Mouse (Mus musculus): ENCODE data around the gene Mdga1. TPM values are rescaled to one million over a fixed set of nuclear protein-coding genes. Genes with fewer than 3 reads are reported as not detected.

Gene Mdga1
- polyA plus RNA-seq, 1 experiment from 2014 or later: 10.6 TPM

- ATAC-seq (ENCODE audit: low read depth): no peak
- 46% methylated on average over 6 of the region's 6 CpGs for WGBS
- H3K27ac ChIP-seq (ENCODE audit: low read depth, low read length): no peak overlapping the region
These were observed 169.8 kb downstream of the Mdga1 start for GRCm38 (mm10) chr17:29800096-29800455.

GRCm38 (mm10) chr17:29799398-29800095, 170.3 kb downstream of the Mdga1 start:
- Histone ChIP-seq H3K27me3 (ENCODE audit: control insufficient read depth, insufficient read depth, low read length) (no peaks in the 10 kb centered on the region), H3K4me3 (ENCODE audit: low read depth, low read length) (no peak overlapping the region), H3K9me3 (ENCODE audit: control insufficient read depth, low read length) (no peaks in the 10 kb centered on the region), H3K27ac (ENCODE audit: low read depth, low read length) (no peak overlapping the region), H3K4me2 (ENCODE audit: low read depth, low read length) (no peak overlapping the region), H3K36me3 (ENCODE audit: control insufficient read depth, insufficient read depth, low read length) (no peaks in the 10 kb centered on the region), H3K4me1 (ENCODE audit: control insufficient read depth, insufficient read depth, low read length) (peaks cover 28% of the 10 kb centered on the region), H3K9ac (replicated peaks; ENCODE audit: low read depth, low read length) (no peak overlapping the region)
- ATAC-seq (ENCODE audit: low read depth): no peak
- WGBS: 81% methylated on average over 21 of the region's 21 CpGs

More at GRCm38 (mm10) chr17:29800096-29800455, 169.8 kb downstream of the Mdga1 start:
- no peaks in the 10 kb centered on the region for H3K9me3 ChIP-seq (ENCODE audit: control insufficient read depth, low read length)
- H3K4me2 ChIP-seq (ENCODE audit: low read depth, low read length): no peak overlapping the region
- no peaks in the 10 kb centered on the region for H3K36me3 ChIP-seq (ENCODE audit: control insufficient read depth, insufficient read depth, low read length)
- no peaks in the 10 kb centered on the region for H3K27me3 ChIP-seq (ENCODE audit: control insufficient read depth, insufficient read depth, low read length)
- peaks cover 23% of the 10 kb centered on the region for H3K4me1 ChIP-seq (ENCODE audit: control insufficient read depth, insufficient read depth, low read length)
- H3K4me3 ChIP-seq (ENCODE audit: low read depth, low read length): no peak overlapping the region
- no peak overlapping the region for H3K9ac ChIP-seq (replicated peaks; ENCODE audit: low read depth, low read length)

- WGBS: 34% methylated on average over 10 of the region's 10 CpGs
- Histone ChIP-seq H3K9me3 (ENCODE audit: control insufficient read depth, low read length) (no peaks in the 10 kb centered on the region), H3K9ac (replicated peaks; ENCODE audit: low read depth, low read length) (no peak overlapping the region), H3K4me3 (ENCODE audit: low read depth, low read length) (no peak overlapping the region), H3K27me3 (ENCODE audit: control insufficient read depth, insufficient read depth, low read length) (no peaks in the 10 kb centered on the region), H3K27ac (ENCODE audit: low read depth, low read length) (no peak overlapping the region), H3K4me1 (ENCODE audit: control insufficient read depth, insufficient read depth, low read length) (peaks cover 28% of the 10 kb centered on the region), H3K36me3 (ENCODE audit: control insufficient read depth, insufficient read depth, low read length) (no peaks in the 10 kb centered on the region), H3K4me2 (ENCODE audit: low read depth, low read length) (no peak overlapping the region)
- no peak for ATAC-seq (ENCODE audit: low read depth)
These were observed 171.7 kb downstream of the Mdga1 start for GRCm38 (mm10) chr17:29798151-29798550.

- H3K27ac ChIP-seq (ENCODE audit: low read depth, low read length): no peak overlapping the region
- ATAC-seq (ENCODE audit: low read depth): no peak
- WGBS: 50% methylated on average over 9 of the region's 9 CpGs
These were observed 173.1 kb downstream of the Mdga1 start for GRCm38 (mm10) chr17:29796787-29797186.

GRCm38 (mm10) chr17:29796086-29796485, 173.8 kb downstream of the Mdga1 start:
- H3K27me3 ChIP-seq (ENCODE audit: control insufficient read depth, insufficient read depth, low read length): no peaks in the 10 kb centered on the region
- WGBS: 9% methylated on average over 7 of the region's 7 CpGs
- no peaks in the 10 kb centered on the region for H3K36me3 ChIP-seq (ENCODE audit: control insufficient read depth, insufficient read depth, low read length)
- H3K4me2 ChIP-seq (ENCODE audit: low read depth, low read length): no peak overlapping the region
- H3K9ac ChIP-seq (replicated peaks; ENCODE audit: low read depth, low read length): no peak overlapping the region
- H3K27ac ChIP-seq (ENCODE audit: low read depth, low read length): peak overlapping the region; percentile 76; the same call in 1 of the 2 replicates
- ATAC-seq (ENCODE audit: low read depth): 0 out of 2 replicates have a peak, but pooled peaks have one; percentile 31
- no peak overlapping the region for H3K4me3 ChIP-seq (ENCODE audit: low read depth, low read length)
- H3K4me1 ChIP-seq (ENCODE audit: control insufficient read depth, insufficient read depth, low read length): peaks cover 28% of the 10 kb centered on the region
- no peaks in the 10 kb centered on the region for H3K9me3 ChIP-seq (ENCODE audit: control insufficient read depth, low read length)

More at GRCm38 (mm10) chr17:29796787-29797186, 173.1 kb downstream of the Mdga1 start:
- Histone ChIP-seq H3K4me1 (ENCODE audit: control insufficient read depth, insufficient read depth, low read length) (peaks cover 28% of the 10 kb centered on the region), H3K4me3 (ENCODE audit: low read depth, low read length) (no peak overlapping the region), H3K9me3 (ENCODE audit: control insufficient read depth, low read length) (no peaks in the 10 kb centered on the region), H3K4me2 (ENCODE audit: low read depth, low read length) (no peak overlapping the region), H3K27me3 (ENCODE audit: control insufficient read depth, insufficient read depth, low read length) (no peaks in the 10 kb centered on the region), H3K9ac (replicated peaks; ENCODE audit: low read depth, low read length) (no peak overlapping the region), H3K36me3 (ENCODE audit: control insufficient read depth, insufficient read depth, low read length) (no peaks in the 10 kb centered on the region)

GRCm38 (mm10) chr17:29795050-29795770, 174.7 kb downstream of the Mdga1 start:
- peak; percentile 67 for ATAC-seq (ENCODE audit: low read depth)
- H3K27ac ChIP-seq (ENCODE audit: low read depth, low read length): peak overlapping the region; percentile 76
- H3K9ac ChIP-seq (replicated peaks; ENCODE audit: low read depth, low read length): no peak overlapping the region; the same call in 1 of the 2 replicates
- H3K4me1 ChIP-seq (ENCODE audit: control insufficient read depth, insufficient read depth, low read length): peaks cover 28% of the 10 kb centered on the region
- H3K36me3 ChIP-seq (ENCODE audit: control insufficient read depth, insufficient read depth, low read length): no peaks in the 10 kb centered on the region
- H3K4me3 ChIP-seq (ENCODE audit: low read depth, low read length): peak overlapping the region; percentile 12
- peak overlapping the region; percentile 47 for H3K4me2 ChIP-seq (ENCODE audit: low read depth, low read length)
- under 1% methylated on average over 23 of the region's 23 CpGs for WGBS
- H3K27me3 ChIP-seq (ENCODE audit: control insufficient read depth, insufficient read depth, low read length): no peaks in the 10 kb centered on the region
- no peaks in the 10 kb centered on the region for H3K9me3 ChIP-seq (ENCODE audit: control insufficient read depth, low read length)

- 74% methylated on average over 9 of the region's 9 CpGs for WGBS
- Histone ChIP-seq H3K4me3 (ENCODE audit: low read depth, low read length) (no peak overlapping the region), H3K4me2 (ENCODE audit: low read depth, low read length) (no peak overlapping the region), H3K27ac (ENCODE audit: low read depth, low read length) (no peak overlapping the region), H3K36me3 (ENCODE audit: control insufficient read depth, insufficient read depth, low read length) (no peaks in the 10 kb centered on the region), H3K4me1 (ENCODE audit: control insufficient read depth, insufficient read depth, low read length) (peaks cover 18% of the 10 kb centered on the region), H3K27me3 (ENCODE audit: control insufficient read depth, insufficient read depth, low read length) (no peaks in the 10 kb centered on the region), H3K9ac (replicated peaks; ENCODE audit: low read depth, low read length) (no peak overlapping the region), H3K9me3 (ENCODE audit: control insufficient read depth, low read length) (no peaks in the 10 kb centered on the region)
- ATAC-seq (ENCODE audit: low read depth): no peak
These were observed 178.3 kb downstream of the Mdga1 start for GRCm38 (mm10) chr17:29791531-29792050.

- H3K9me3 ChIP-seq (ENCODE audit: control insufficient read depth, low read length): no peaks in the 10 kb centered on the region
- H3K4me1 ChIP-seq (ENCODE audit: control insufficient read depth, insufficient read depth, low read length): peaks cover 7% of the 10 kb centered on the region
- H3K27ac ChIP-seq (ENCODE audit: low read depth, low read length): no peak overlapping the region
- H3K4me3 ChIP-seq (ENCODE audit: low read depth, low read length): no peak overlapping the region
- H3K27me3 ChIP-seq (ENCODE audit: control insufficient read depth, insufficient read depth, low read length): no peaks in the 10 kb centered on the region
- H3K36me3 ChIP-seq (ENCODE audit: control insufficient read depth, insufficient read depth, low read length): no peaks in the 10 kb centered on the region
- H3K9ac ChIP-seq (replicated peaks; ENCODE audit: low read depth, low read length): no peak overlapping the region
- whole genome bisulfite sequencing: 84% methylated on average over 12 of the region's 12 CpGs
- ATAC-seq (ENCODE audit: low read depth): no peak
- H3K4me2 ChIP-seq (ENCODE audit: low read depth, low read length): no peak overlapping the region
These were observed 179.6 kb downstream of the Mdga1 start for GRCm38 (mm10) chr17:29790231-29790740.

- Histone ChIP-seq H3K9me3 (ENCODE audit: control insufficient read depth, low read length) (no peaks in the 10 kb centered on the region), H3K9ac (replicated peaks; ENCODE audit: low read depth, low read length) (no peak overlapping the region), H3K4me1 (ENCODE audit: control insufficient read depth, insufficient read depth, low read length) (peaks cover 1% of the 10 kb centered on the region; the same call in 1 of the 2 replicates), H3K27me3 (ENCODE audit: control insufficient read depth, insufficient read depth, low read length) (no peaks in the 10 kb centered on the region), H3K27ac (ENCODE audit: low read depth, low read length) (no peak overlapping the region), H3K4me2 (ENCODE audit: low read depth, low read length) (no peak overlapping the region), H3K4me3 (ENCODE audit: low read depth, low read length) (no peak overlapping the region), H3K36me3 (ENCODE audit: control insufficient read depth, insufficient read depth, low read length) (no peaks in the 10 kb centered on the region)
- no peak for ATAC-seq (ENCODE audit: low read depth)
- WGBS: 65% methylated on average over 9 of the region's 9 CpGs
These were observed 180.2 kb downstream of the Mdga1 start for GRCm38 (mm10) chr17:29789715-29790114.

Measured in neural tube, embryonic 14.5 days (tissue).